Mouse (Mus musculus) embryo, embryonic 11 days (tissue): ENCODE data around the gene Ccr6.
"Not testable (repeated sequence)": the region's sequence is repeated elsewhere in the genome, so short reads cannot be mapped to it uniquely, and the experiment has no call there.

Experiments used
- DNase-seq: peaks from one replicate; pipeline ENCODE4 v3.0.0-alpha.2; 2015

The Ccr6 gene

GRCm38 (mm10) chr17:8235743-8236142 lies at the start of gene Ccr6:
Ccr6 (plus strand) TSS chr17:8236043.
- DNase-seq, result no peak

GRCm38 (mm10) chr17:8193678-8194077 lies 42.2 kb upstream of the Ccr6 start:
- DNase-seq, result no peak

- DNase-seq, result no peak
Observed at GRCm38 (mm10) chr17:8195685-8196376, 40.0 kb upstream of the Ccr6 start.

- peak; percentile 9 for DNase-seq
Observed at GRCm38 (mm10) chr17:8197652-8198051, 38.2 kb upstream of the Ccr6 start.

GRCm38 (mm10) chr17:8199067-8199935 lies 36.5 kb upstream of the Ccr6 start:
- no peak for DNase-seq

GRCm38 (mm10) chr17:8199936-8200330 lies 35.9 kb upstream of the Ccr6 start:
- DNase-seq, result no peak

- DNase-seq, result no peak
Observed at GRCm38 (mm10) chr17:8203487-8203886, 32.4 kb upstream of the Ccr6 start.

- not testable (repeated sequence) for DNase-seq
Observed at GRCm38 (mm10) chr17:8205221-8205631, 30.6 kb upstream of the Ccr6 start.

- DNase-seq, result no peak
Observed at GRCm38 (mm10) chr17:8206691-8207090, 29.2 kb upstream of the Ccr6 start.

GRCm38 (mm10) chr17:8209696-8210095 lies 26.1 kb upstream of the Ccr6 start:
- no peak for DNase-seq

GRCm38 (mm10) chr17:8210170-8210569 lies 25.7 kb upstream of the Ccr6 start:
- DNase-seq, result no peak

- no peak for DNase-seq
Observed at GRCm38 (mm10) chr17:8210675-8211074, 25.2 kb upstream of the Ccr6 start.

GRCm38 (mm10) chr17:8211399-8211798 lies 24.4 kb upstream of the Ccr6 start:
- no peak for DNase-seq

GRCm38 (mm10) chr17:8214369-8214768 lies 21.5 kb upstream of the Ccr6 start:
- no peak for DNase-seq

- no peak for DNase-seq
Observed at GRCm38 (mm10) chr17:8215016-8215745, 20.7 kb upstream of the Ccr6 start.

- DNase-seq, result no peak
Observed at GRCm38 (mm10) chr17:8223225-8223624, 12.6 kb upstream of the Ccr6 start.

- no peak for DNase-seq
Observed at GRCm38 (mm10) chr17:8224072-8224471, 11.8 kb upstream of the Ccr6 start.

GRCm38 (mm10) chr17:8225166-8225565 lies 10.7 kb upstream of the Ccr6 start:
- DNase-seq, result no peak

GRCm38 (mm10) chr17:8225746-8226145 lies 10.1 kb upstream of the Ccr6 start:
- no peak for DNase-seq

- no peak for DNase-seq
Observed at GRCm38 (mm10) chr17:8228622-8229021, 7.2 kb upstream of the Ccr6 start.

GRCm38 (mm10) chr17:8229607-8230006 lies 6.2 kb upstream of the Ccr6 start:
- DNase-seq, result no peak

- DNase-seq, result no peak
Observed at GRCm38 (mm10) chr17:8232089-8232488, 3.8 kb upstream of the Ccr6 start.

GRCm38 (mm10) chr17:8233618-8234214 lies 2.1 kb upstream of the Ccr6 start:
- DNase-seq, result no peak
